Mouse (Mus musculus): ENCODE data around the gene Smim14. TPM values are rescaled to one million over a fixed set of nuclear protein-coding genes. Genes with fewer than 3 reads are reported as not detected.
"Not testable (repeated sequence)": the region's sequence is repeated elsewhere in the genome, so short reads cannot be mapped to it uniquely, and the experiment has no call there.

The Smim14 gene
- polyA plus RNA-seq (2012; rRNA removed): 259 and 310 TPM in 2 replicates

DNA sequence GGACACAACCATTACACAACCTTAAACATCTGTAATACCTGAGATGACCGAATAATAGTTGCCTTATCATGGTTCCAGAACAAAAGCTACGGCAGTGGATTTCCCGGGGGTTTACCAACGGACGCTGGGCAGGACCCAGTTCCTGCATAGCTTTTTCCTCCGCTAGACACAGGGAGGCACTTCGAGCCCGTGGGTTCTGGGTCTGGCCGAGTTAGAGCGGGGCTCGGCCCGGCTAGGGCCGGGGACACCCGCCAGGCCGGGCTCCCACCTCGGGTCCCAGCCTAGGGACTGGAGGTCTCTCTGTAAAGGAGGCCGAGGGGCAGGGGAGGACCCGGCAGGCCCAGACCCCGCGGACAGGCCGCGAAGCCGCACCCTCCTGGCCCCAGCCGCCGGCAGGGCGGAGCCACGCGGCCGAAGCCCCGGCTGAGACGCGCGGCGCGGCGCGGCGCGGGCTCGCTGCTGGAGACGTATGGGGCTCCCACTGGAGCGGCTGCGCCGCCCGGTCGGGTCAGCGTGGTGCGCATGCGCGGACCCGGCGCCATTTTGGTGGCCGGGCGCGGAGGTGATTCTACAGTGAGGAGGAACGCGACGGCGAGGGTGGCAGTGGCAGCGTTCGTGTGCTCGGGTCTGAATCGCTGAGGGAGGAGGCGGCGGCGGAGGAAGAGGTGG, at the start of gene Smim14, which contains the start of gene Ube2k:
Smim14 (minus strand) TSS at position 434 of the 669 bp plus-strand sequence.
Ube2k (plus strand) TSS at position 483 of the 669 bp plus-strand sequence.
- peak; percentile 95 for DNase-seq (ENCODE audit: low spot score)

DNA sequence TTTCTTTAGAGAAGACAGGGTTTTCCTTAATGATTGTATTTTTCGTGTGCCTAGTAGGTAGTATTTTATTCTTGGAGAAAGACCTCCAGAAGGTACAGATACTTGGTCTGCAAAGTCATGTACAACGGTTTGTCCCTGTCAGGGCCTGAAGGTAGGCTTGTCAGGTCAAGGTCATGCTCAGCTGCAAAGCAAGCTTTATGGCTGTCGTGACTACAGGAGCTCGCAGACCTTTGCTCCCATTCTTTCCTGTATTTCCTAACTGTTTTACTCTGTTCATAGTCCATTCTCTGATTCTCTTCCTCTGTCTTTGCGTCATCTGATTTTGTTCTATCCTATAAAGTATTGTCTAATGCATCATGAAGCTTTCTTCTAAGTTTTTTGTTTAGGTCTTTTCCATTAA, 49.3 kb upstream of the Smim14 start:
- DNase-seq (ENCODE audit: low spot score): no peak

DNA sequence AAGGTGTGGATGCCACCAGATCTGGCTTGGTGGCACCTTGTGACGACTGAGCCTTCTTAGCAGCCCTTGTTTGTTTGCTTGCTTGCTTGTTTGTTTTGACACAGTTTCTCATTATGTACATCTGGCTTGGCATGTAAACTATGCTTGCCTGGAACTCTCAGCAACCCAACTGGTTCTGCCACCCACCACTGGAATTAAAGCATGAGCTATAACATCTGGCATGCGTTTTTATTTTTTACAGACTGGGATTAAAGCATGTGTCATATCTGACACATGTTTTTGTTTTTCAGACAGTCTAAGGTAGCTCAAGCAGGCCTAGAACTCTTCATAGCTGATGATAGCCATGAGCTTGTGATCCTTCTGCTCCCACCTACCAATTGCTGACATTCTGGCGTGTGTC, 41.6 kb upstream of the Smim14 start:
- DNase-seq (ENCODE audit: low spot score): no peak

DNA sequence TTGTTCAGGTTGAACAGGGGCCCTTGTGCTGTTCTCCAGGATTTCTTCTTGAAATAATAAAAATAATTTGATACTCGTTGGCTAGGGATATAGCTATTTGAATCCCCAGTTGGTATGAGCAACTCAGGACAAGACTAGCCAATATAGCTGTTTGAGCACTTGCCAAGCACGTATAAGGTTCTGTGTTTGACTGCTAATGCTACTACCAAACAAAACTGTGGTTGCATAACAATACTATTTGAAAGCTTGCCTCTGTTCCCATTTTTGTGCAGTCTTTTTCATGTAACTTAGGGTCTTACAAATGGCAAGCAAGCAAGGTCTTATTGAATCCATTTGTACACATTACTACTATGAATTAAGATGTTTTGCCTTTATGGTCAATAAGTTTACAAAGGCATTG, 38.9 kb upstream of the Smim14 start:
- DNase-seq (ENCODE audit: low spot score): no peak

DNA sequence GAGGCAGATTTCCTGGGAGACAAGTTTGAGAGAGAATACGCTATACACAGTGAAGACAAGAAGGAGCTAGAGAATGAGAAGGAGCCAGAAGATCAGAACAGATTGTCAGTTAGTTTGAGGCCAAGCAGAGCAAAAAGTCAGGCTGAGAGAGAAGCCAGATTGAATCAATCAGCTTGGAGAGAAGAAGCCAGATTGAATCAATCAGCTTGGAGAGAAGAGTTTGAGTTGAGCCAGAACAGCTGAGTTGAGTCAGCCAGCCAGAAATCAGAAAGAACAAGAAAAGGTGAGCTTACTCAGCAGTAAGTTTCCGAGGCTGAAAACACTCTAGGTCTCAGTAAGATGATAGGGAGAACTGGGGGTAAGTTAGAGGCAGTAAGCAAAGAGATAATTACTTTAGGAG, 37.9 kb upstream of the Smim14 start:
- no peak for DNase-seq (ENCODE audit: low spot score)

DNA sequence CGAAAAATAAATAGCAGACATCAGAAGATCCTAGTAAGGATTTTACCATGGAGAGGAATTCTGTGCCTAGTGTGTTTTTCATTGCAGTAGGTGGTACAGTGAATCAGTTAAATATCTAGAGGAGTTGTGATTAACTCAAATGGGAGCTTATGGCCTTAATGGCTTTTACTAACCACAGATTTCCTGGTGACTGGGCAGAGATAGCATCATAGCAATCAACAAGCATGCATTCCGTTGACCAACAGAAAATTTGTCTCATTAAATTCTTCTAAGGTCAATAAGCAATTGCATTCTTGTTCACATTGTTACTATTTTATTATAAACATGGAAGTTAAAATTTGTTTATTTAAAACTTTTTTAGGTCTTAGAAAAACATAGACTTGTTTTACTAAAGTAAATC, 28.5 kb upstream of the Smim14 start:
- no peak for DNase-seq (ENCODE audit: low spot score)

DNA sequence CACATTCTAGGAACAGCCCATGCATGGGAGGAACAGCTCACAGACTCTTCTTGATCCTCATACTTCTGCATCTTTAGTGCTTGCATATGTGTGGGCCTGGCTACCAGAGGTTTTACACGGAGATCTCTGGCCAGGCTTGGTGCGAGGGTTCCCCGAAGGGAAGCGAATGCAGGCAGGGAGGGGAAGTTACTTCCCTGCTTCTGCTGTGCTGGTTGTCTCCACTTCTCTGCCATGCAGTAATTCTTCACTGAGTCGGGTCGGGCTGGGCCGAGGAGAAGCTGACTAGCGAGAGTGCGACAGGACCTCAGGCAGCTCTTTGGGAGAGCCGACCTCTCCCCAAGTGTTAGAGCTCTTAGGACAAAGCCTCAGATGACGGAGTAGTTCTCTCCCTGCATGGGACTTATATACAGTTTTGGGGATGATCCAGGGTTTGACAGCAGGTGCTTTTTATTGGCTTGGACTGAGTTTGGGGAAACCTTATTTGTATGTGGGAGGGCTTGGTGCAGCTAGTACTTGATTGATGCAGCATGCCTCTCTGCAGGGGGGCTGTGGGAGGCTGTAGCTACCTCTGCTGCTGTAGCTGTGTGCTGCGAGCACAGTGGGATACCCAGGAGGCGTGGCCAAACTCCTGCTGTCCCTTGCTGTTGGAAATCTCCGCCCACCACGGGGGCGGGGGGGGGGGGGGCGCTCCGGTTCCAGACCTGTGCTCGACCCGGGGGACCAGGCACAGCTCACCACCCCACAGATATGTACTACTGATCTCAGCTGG, 24.3 kb upstream of the Smim14 start:
- no peak for DNase-seq (ENCODE audit: low spot score)

DNA sequence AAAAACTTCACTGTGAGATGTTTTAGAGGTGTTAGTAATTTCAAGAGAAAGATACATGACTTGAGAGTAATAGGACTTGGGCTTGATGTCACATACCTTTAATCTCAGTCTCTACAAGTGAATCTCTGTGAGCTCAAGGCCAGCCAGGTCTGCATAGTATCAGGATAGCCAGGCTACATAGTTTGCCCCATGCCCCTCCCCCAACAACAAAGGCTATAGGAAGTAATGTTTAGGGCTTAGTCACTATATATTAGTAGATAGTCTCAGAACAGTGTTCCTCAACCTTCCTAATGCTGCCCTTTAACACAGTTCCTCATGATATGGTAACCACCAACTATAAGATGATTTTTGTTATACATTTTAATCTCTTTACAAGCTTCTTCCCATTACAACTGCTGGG, 20.1 kb upstream of the Smim14 start:
- DNase-seq (ENCODE audit: low spot score): no peak

DNA sequence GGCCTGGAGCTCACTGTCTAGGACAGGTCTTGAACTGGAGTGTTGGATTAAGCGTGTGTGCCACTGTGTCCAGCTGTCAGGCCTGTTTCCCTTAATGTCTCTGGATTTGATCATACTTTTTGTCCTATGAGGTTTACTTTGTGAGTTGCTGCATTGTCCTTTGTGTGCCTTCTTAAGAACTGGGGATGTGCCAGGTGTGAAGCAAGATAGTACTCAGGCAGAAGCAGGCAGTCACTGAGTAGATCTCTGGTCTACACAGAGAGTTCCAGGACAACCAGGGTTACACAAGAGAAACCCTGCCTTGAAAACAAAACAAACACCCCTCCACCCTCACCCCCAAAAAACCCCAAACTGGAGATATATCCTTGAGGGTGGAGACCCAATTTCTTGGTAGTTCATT, 12.7 kb upstream of the Smim14 start:
- no peak for DNase-seq (ENCODE audit: low spot score)

DNA sequence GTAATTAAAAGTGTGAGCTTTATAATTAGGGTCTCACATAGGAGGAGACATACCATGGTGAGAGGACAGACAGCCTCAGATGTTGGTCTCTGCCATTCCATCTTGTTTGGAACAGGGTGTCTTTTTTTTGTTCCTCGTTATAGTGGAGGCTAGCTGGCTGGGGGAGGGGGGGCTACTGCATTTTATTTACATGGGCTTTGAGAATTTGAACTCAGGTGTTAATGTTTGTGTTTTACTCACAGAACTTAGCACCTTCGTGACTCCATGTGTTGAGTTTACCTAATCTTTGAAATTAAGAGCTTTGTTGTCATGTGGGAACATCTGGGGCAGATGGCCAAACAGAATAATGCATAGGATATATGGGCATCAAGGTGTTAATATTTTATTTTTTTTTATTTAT, 7.6 kb upstream of the Smim14 start:
- no peak for DNase-seq (ENCODE audit: low spot score)

DNA sequence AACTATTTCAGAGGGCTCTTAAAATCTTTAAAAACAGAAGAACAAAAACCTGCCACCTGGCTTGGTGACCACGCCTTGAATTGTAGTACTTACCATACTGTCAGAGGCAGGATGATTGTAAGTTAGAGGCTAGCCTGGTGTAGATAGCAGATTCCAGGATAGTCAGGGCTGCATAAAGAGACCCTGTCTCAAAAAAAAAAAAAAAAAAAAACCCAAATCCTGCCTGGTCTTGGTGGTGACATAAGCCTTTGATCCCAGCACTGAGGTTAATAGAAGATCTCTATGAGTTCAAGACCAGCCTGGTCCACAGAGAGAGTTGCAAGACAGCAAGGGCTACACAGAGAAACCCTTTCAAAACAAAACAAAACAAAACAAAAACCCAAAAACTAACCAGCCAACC, 6.5 kb upstream of the Smim14 start:
- DNase-seq (ENCODE audit: low spot score): no peak

DNA sequence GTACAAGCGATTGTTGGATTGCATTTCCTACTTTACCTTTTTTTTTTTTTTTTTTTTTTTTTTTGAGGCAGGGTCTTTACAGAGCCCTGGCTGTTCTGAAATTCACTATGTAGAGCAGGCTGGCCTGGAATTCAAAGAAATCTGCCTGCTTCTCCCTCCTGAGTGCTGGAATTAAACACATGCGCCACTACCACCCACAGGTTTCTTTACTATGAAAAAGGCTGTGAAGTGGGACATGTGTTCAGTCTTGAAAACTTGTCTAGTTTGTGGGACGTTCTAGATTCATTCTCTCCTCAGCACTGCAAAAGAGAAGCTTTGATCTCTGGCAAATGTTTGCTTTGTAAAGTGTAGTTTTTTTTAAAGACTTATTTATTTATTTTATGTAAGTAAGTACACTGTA, 4.9 kb upstream of the Smim14 start:
- no peak for DNase-seq (ENCODE audit: low spot score)

DNA sequence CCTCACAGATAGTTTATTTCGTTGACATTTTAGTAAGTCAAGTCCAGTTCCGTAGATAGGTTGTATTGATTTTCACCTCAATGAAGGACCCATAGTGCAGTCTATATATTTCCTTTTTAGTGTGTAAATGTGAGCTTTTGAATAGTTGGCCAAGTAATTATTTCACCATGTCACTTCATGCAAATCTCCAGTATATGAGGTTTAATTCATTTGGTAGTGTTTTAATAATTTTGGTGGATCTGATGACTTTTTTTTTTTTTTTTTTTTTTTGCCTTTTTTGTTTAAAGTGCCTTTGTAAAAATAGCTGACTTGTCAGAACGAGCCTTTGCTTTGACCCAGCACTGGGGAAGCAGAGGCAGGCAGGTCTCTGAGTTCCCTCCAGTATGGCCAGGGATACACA, 2.8 kb upstream of the Smim14 start:
- DNase-seq (ENCODE audit: low spot score): no peak

DNA sequence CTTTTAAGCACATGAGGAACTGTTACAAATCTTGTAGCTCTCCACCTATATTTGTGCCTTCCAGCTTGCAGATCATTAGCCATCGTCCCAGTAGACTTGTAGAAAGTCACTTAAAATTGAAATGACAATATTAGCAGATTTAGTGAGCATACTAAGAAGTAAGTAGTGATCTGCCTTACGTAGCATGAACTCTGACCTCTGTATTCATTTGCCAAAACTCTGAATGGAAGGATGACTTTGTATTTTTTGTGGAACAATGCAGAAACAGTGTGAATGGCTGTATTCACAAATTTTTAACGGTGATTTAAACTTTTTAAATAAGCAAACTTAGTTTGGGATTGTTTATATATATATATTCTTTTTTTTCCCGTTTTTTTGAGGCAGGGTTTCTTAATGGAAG, 1.8 kb upstream of the Smim14 start:
- DNase-seq (ENCODE audit: low spot score): no peak

DNA sequence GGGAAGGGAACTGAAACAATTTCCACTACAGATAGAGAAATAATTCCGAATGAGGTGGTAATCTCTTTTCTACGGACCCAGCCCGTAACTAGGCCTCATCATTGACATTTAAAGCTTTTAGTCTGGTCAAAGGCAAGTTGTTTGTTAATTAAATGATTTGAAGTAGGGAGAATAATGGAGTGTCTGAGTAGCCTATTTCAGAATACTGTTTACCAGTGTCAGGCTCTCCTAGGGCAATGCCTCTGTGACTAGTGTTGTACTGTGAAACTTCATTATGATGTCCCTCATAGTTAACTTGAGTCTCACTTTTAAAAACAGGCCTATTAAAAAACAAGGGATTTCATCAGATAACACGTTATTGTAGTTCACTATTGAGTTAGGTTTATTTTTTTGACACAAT, 1.1 kb upstream of the Smim14 start:
- DNase-seq (ENCODE audit: low spot score): no peak

DNA sequence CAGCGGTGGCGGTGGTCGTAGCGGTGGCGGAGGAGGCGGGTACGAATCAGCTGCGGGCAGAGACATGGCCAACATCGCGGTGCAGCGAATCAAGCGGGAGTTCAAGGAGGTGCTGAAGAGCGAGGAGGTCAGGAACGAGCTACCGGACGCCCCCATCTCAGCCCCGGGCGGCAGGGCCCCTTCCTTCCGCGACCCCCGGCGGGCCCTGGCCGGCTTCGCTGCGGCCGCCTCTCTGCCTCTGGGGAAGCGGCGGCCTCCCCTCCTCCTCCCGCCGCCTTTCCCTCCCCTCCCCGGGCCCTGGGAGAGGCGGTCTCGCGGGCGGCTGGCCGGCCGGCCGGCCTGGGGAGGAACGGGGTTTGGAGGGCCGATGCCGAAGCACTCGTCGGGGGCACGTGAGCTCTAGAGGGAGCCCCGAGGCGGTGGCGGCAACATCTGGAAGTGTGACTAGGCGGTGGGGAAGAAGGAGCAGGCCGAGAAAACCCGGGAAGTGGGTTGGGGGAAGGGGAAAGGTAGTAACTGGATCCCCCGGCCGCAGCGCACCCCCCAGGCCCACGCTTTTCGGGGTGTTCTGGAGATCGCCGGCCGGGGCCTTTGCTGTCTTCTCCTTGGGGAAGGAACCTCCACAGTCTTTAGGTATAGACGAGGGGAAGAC, 562 bp upstream of the Smim14 start:
- DNase-seq (ENCODE audit: low spot score): no peak

DNA sequence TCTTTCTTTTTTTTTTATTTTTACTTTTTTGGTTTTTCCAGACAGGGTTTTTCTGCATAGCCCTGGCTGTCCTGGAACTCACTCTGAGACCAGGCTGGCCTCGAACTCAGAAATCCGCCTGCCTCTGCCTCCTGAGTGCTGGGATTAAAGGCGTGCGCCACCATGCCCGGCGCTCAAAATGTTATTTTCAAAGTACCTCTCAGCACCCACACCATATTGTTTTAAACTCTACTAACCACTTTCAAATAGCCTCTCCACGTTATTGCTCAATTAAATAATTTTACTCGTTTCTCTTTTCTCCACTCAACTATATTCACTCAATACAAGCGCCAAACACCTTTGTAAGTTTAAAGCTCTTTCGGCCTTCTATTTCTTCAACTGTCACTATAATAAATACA, 917 bp downstream of the Smim14 start:
- DNase-seq (ENCODE audit: low spot score): not testable (repeated sequence)

DNA sequence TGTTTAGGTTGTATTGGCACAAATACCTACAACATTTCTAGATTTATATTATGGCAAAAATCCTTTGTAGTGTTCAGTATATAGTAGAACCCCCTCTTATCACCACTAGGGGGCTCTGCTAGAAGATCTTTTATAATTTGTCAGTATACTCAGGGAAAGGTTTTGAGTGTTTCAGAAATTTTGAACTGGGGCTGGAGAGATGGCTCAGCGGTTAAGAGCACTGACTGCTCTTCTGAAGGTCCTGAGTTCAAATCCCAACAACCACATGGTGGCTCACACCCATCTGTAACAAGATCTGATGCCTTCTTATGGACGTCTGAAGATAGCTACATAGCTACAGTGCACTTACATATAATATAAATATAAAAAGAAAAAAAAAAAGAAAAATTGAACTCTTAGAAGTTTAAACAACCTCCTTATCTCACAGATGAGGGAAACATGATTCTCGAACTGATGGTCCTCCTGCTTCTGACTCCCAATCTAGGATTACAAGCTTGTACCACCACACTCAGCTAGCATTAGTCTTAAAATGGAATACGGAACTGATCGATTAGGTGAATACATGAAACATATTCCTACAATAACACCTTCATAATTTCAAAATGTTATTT, 1.4 kb downstream of the Smim14 start:
- no peak for DNase-seq (ENCODE audit: low spot score)

DNA sequence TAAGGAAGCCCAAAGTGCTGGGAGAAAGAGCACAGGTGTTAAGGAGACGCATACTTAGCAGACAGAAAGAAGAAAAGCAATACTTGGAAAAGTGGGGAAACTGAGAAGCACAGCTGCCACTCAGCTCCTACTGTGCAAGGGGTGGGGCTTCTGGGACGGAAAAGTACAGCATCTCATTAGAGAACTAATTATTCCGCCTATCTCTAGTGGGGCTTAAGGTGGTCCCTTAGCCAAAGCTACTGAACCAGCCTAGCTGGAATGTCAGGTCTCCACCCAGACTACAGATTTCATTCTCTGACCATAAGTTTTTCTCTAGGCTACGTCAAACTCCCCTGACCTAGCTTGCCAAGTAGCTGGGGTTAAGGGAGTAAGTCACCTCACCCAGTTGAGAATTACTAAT, 2.5 kb downstream of the Smim14 start:
- no peak for DNase-seq (ENCODE audit: low spot score)

DNA sequence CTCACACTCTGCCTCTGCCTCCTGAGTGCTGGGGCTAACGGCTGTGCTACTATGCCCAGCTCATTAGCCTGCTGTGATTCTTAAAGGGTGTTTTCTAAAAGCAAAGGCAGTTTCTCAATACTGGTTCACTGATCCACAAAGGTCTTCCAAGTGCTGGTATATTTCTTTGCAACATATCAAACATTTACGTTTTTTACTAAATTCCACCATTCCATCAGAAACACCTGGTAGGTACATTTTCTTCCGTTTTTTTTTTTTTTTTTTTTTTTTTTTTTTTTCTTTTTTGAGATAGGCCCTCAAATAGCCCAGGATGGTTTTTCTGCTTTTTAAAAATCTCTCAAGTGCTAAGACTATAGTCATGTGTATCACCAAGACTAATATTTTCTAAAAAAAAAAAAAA, 5.7 kb downstream of the Smim14 start:
- DNase-seq (ENCODE audit: low spot score): no peak

DNA sequence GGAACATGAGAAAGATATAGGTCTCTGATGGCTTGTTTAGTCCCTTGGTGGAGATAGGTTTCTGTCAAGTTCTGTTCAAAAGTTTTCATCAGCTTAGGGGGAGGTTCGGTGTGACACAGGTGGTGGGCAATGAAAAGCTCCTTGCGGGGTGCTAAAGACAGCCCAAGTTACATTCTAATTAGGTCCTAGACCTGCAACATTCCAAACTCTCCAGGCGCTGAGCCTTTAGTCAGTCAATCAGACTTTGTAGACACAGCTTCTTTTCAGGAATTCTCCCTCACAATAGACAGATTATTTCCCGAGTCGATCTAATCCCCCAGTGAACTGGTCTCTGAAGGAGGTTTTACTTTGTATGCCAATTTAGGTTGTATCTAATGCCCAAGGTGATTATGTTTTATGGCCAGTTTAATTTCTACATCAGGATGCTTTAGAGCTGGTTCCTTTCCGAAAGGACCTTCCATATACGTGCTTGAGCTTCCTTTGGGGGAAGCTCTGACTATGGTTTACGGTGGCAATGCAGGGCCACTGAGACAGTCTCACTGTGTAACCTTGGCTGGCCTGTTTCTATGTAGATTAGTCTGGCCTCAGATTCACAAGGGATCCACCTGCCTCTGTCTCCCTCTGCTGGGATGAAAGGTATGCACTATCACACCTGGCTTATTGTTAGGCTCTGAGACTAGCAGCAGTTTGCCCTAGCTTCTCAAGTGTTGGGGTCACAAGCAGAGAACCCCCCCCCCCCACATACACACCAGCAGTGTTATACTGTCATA, 11.1 kb downstream of the Smim14 start:
- no peak for DNase-seq (ENCODE audit: low spot score)

DNA sequence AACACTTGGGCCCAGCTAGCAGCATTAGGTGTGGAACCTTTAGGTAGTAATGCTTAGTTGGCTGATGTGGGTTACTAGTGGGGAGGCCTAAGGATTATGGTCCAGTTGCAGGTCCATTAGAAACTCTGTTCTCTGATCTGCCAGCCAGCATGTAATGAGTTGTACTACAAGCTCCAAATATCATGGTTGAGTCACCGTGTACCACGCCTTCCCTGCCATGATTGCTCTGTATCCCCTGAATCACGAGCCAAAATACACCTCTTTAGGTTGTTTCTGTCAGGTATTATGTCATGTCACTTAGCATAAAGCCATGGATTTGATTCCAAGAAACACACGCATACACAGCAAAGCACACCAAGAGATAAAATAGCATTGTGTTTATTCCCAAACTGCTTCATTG, 12.2 kb downstream of the Smim14 start:
- DNase-seq (ENCODE audit: low spot score): no peak

Measured in urinary bladder, adult 2 months (tissue).